Mouse (Mus musculus): Measurements from ENCODE around the gene Snapc2. TPM values are rescaled to one million over a fixed set of nuclear protein-coding genes. Genes with fewer than 3 reads are reported as not detected.

The Snapc2 gene
- total and polyA plus RNA-seq, 3 experiments = 22.4 to 30.8 (median 30.0) TPM

- DNase-seq (ENCODE audit: extremely low read depth) = peak; percentile 21
- in situ Hi-C loops (cut with MboI; ENCODE audit: low pct_ligation_motif_present, low pct_unique_long_range_greater_than_20kb, low sequenced_read_pairs) (no loop called here), dilution Hi-C loops (cut with MboI; ENCODE audit: extremely low pct_ligation_motif_present, extremely low pct_unique_long_range_greater_than_20kb, low sequenced_read_pairs) (no loop called here)
- peak overlapping the region; percentile 28; the same call in 1 of the 2 replicates for H3K9ac ChIP-seq (ENCODE audit: insufficient read depth, low read depth)
- peak overlapping the region; percentile 43 to 52 (median 50) for H3K4me3 ChIP-seq (replicated peaks in 1 of 3; ENCODE audit: low read depth in 2 of 3, low read length in 2 of 3, poor library complexity in 1 of 3)
- peaks cover 0 to 2% of the 10 kb centered on the region in 2 experiments for H3K36me3 ChIP-seq (replicated peaks in 1 of 2; ENCODE audit: control insufficient read depth in 1 of 2, insufficient read depth in 1 of 2, low read length in 1 of 2)
- H3K4me2 ChIP-seq (ENCODE audit: insufficient read depth, low read depth, poor library complexity, severe bottlenecking) = peak overlapping the region; percentile 92
- H3K9me3 ChIP-seq (replicated peaks; ENCODE audit: low read length) = peaks cover 2% of the 10 kb centered on the region
- no peaks in the 10 kb centered on the region for H3K79me2 ChIP-seq (replicated peaks; ENCODE audit: control insufficient read depth, extremely low read depth, insufficient read depth, poor library complexity, severe bottlenecking)
- TF ChIP-seq MAX (IDR thresholded peaks at IDR 0.05; ENCODE audit: low read length) (no peak), MAZ (IDR thresholded peaks at IDR 0.05; ENCODE audit: low read depth, low read length) (0 out of 2 replicates have a peak, but pooled peaks have one; percentile 15), MEF2A (IDR thresholded peaks at IDR 0.05; ENCODE audit: borderline replicate concordance, low read depth, low read length) (no peak), USF1 (IDR thresholded peaks at IDR 0.05; ENCODE audit: low read depth, low read length) (no peak), NRF1 (IDR thresholded peaks at IDR 0.05; ENCODE audit: low read depth, low read length) (no peak), EP300 (IDR thresholded peaks at IDR 0.05; ENCODE audit: low read length) (no peak), BHLHE40 (IDR thresholded peaks at IDR 0.05; ENCODE audit: low read depth, low read length) (no peak), MXI1 (IDR thresholded peaks at IDR 0.05; ENCODE audit: low read depth, low read length) (no peak), MYC (IDR thresholded peaks at IDR 0.05; ENCODE audit: low read depth, low read length) (0 out of 2 replicates have a peak, but pooled peaks have one; percentile 40)
- no peaks in the 10 kb centered on the region for H3K27me3 ChIP-seq (replicated peaks)
- peaks cover 7 to 19% of the 10 kb centered on the region in 2 experiments for H3K4me1 ChIP-seq (ENCODE audit: control insufficient read depth in 1 of 2, insufficient read depth in 2 of 2)
- no peak overlapping the region for H3K27ac ChIP-seq (ENCODE audit: insufficient read depth, low read depth)
These were observed 39.5 kb upstream of the Snapc2 start for GRCm38 (mm10) chr8:4213210-4214005.

DNA sequence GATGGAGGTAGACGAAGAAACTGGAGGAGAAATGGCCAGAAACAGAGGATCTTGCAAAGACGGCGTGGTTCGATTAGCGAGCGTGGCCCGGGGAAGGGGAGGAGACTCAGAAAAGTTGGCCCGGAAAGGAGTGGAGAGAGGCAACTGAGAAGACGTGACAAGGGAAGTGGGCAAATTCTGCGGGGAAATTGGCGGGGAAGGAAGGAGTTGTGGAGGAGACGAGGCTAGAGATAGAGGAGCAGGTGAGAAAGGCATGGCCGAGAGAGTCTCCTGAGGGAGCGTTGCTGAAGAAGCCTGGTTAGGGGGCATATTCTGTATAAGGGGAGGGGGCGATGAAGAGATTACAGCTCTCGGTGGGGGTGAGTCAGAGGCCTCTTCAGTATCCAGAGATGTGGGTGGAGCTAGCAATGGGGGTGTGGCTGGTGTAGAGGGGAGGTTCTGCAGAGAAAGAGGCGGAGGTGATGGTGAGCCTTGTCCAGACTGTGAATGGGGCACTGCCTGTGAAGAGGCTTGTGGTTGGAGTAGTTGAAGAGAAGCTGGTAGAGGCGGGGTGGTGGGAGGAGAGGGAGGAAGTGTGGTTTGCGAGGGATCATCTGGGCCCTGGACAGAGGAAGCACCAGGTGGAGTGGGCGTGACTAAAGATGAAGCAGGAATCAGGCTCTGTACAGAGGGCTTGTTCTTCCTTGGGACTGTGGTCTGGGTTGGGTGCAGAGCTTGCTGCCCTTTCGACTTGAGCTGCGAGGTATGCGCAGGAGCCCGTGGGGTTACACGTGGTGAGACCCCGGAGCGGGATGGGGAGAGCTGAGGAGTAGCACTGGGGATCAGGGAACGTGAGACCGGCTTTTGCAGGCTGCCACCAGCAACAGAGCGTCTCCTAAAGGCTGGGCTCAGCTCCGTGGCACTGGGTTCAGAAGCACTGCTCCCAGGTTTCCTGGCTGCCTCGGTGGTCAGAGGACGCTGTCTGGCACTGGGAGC lies 38.6 kb upstream of the Snapc2 start:
- Histone ChIP-seq H3K79me2 (replicated peaks; ENCODE audit: control insufficient read depth, extremely low read depth, insufficient read depth, poor library complexity, severe bottlenecking) (no peaks in the 10 kb centered on the region), H3K4me3 (replicated peaks in 1 of 3; ENCODE audit: low read depth in 2 of 3, low read length in 2 of 3, poor library complexity in 1 of 3) (peak overlapping the region; percentile 43 to 52 (median 50)), H3K36me3 (replicated peaks in 1 of 2; ENCODE audit: control insufficient read depth in 1 of 2, insufficient read depth in 1 of 2, low read length in 1 of 2) (peaks cover 0 to 2% of the 10 kb centered on the region in 2 experiments), H3K4me1 (ENCODE audit: control insufficient read depth in 1 of 2, insufficient read depth in 2 of 2) (peaks cover 7 to 19% of the 10 kb centered on the region in 2 experiments), H3K27ac (ENCODE audit: insufficient read depth, low read depth) (no peak overlapping the region), H3K9me3 (replicated peaks; ENCODE audit: low read length) (peaks cover 2% of the 10 kb centered on the region), H3K27me3 (replicated peaks) (no peaks in the 10 kb centered on the region), H3K9ac (ENCODE audit: insufficient read depth, low read depth) (peak overlapping the region; percentile 28; the same call in 1 of the 2 replicates), H3K4me2 (ENCODE audit: insufficient read depth, low read depth, poor library complexity, severe bottlenecking) (peak overlapping the region; percentile 92)
- in situ Hi-C loops (cut with MboI; ENCODE audit: low pct_ligation_motif_present, low pct_unique_long_range_greater_than_20kb, low sequenced_read_pairs) (no loop called here), dilution Hi-C loops (cut with MboI; ENCODE audit: extremely low pct_ligation_motif_present, extremely low pct_unique_long_range_greater_than_20kb, low sequenced_read_pairs) (no loop called here)
- TF ChIP-seq ELF1 (IDR thresholded peaks at IDR 0.05; ENCODE audit: low read depth, low read length) = 0 out of 2 replicates have a peak, but pooled peaks have one; percentile 34
- TF ChIP-seq MXI1 (IDR thresholded peaks at IDR 0.05; ENCODE audit: low read depth, low read length) = peak; percentile 63; the same call in 1 of the 2 replicates
- no peak for TF ChIP-seq ZNF384 (IDR thresholded peaks at IDR 0.05; ENCODE audit: low read depth, low read length)
- TF ChIP-seq RAD21 (IDR thresholded peaks at IDR 0.05; ENCODE audit: low read depth, low read length) = no peak
- 0 out of 2 replicates have a peak, but pooled peaks have one; percentile 19 for TF ChIP-seq TBP (conservative IDR thresholded peaks at IDR 0.05; ENCODE audit: low read depth, low read length)
- peak; percentile 83 for DNase-seq (ENCODE audit: extremely low read depth)

Data from CH12.LX (cell line).